Mouse (Mus musculus) cerebellum, adult 9-11 months (tissue): ENCODE results near the gene Dppa4.
"Not testable (repeated sequence)": the region's sequence is repeated elsewhere in the genome, so short reads cannot be mapped to it uniquely, and the experiment has no call there.

Experiments
- DNase-seq: peaks from one replicate; pipeline ENCODE4 v3.0.0; 2022

Dppa4 gene

GRCm38 (mm10) chr16:48283517-48283916, at the start of gene Dppa4:
TSS of gene Dppa4 (plus strand) at chr16:48283733.
- no peak for DNase-seq

- DNase-seq = no peak
These were observed 48.5 kb upstream of the Dppa4 start for GRCm38 (mm10) chr16:48234999-48235398.

GRCm38 (mm10) chr16:48237676-48238075, 45.9 kb upstream of the Dppa4 start:
- no peak for DNase-seq

- no peak for DNase-seq
These were observed 36.4 kb upstream of the Dppa4 start for GRCm38 (mm10) chr16:48247044-48247661.

- DNase-seq = no peak
These were observed 30.7 kb upstream of the Dppa4 start for GRCm38 (mm10) chr16:48252824-48253223.

GRCm38 (mm10) chr16:48254584-48254983, 28.9 kb upstream of the Dppa4 start:
- no peak for DNase-seq

GRCm38 (mm10) chr16:48259519-48259918, 24.0 kb upstream of the Dppa4 start:
- DNase-seq = no peak

- no peak for DNase-seq
These were observed 20.6 kb upstream of the Dppa4 start for GRCm38 (mm10) chr16:48262901-48263300.

GRCm38 (mm10) chr16:48265856-48266255, 17.7 kb upstream of the Dppa4 start:
- DNase-seq = no peak

- DNase-seq = no peak
These were observed 6.6 kb upstream of the Dppa4 start for GRCm38 (mm10) chr16:48276940-48277339.

- DNase-seq = no peak
These were observed 2.6 kb upstream of the Dppa4 start for GRCm38 (mm10) chr16:48280883-48281282.

GRCm38 (mm10) chr16:48282801-48283200, 732 bp upstream of the Dppa4 start:
- DNase-seq = no peak

GRCm38 (mm10) chr16:48285517-48285916, 2.0 kb downstream of the Dppa4 start:
- DNase-seq = no peak

- DNase-seq = no peak
These were observed 14.0 kb downstream of the Dppa4 start for GRCm38 (mm10) chr16:48297384-48298136.

GRCm38 (mm10) chr16:48299884-48300283, 16.4 kb downstream of the Dppa4 start:
- no peak for DNase-seq

GRCm38 (mm10) chr16:48303509-48303908, 20.0 kb downstream of the Dppa4 start, which contains the start of gene Dppa2:
TSS of gene Dppa2 (plus strand) at chr16:48303908.
- no peak for DNase-seq

GRCm38 (mm10) chr16:48303983-48304382, 20.4 kb downstream of the Dppa4 start:
- no peak for DNase-seq

GRCm38 (mm10) chr16:48308916-48309315, 25.4 kb downstream of the Dppa4 start:
- not testable (repeated sequence) for DNase-seq

GRCm38 (mm10) chr16:48309912-48310630, 26.5 kb downstream of the Dppa4 start:
- DNase-seq = no peak

- peak; percentile 63 for DNase-seq
These were observed 31.8 kb downstream of the Dppa4 start for GRCm38 (mm10) chr16:48315294-48315693.

GRCm38 (mm10) chr16:48320781-48321180, 37.2 kb downstream of the Dppa4 start:
- no peak for DNase-seq

GRCm38 (mm10) chr16:48323133-48323532, 39.6 kb downstream of the Dppa4 start:
- DNase-seq = no peak

- no peak for DNase-seq
These were observed 40.2 kb downstream of the Dppa4 start for GRCm38 (mm10) chr16:48323602-48324345.
